Mouse (Mus musculus): ENCODE data around the gene Zdhhc5. TPM values are rescaled to one million over a fixed set of nuclear protein-coding genes. Genes with fewer than 3 reads are reported as not detected.

The Zdhhc5 gene
- total RNA-seq (2021): 10 to 100 TPM; 72.0 to 78.9 TPM
- long read RNA-seq, experiment 1, full-length matches to known transcripts: 52 of 69 reads
- long read RNA-seq, experiment 1, partial matches to known transcripts: 12 of 69 reads
- long read RNA-seq, experiment 1, other reads (novel, unspliced or antisense): 5 of 69 reads
- long read RNA-seq, experiment 2, full-length matches to known transcripts: 39 of 59 reads
- long read RNA-seq, experiment 2, partial matches to known transcripts: 19 of 59 reads
- long read RNA-seq, experiment 2, other reads (novel, unspliced or antisense): 1 of 59 reads

GRCm38 (mm10) chr2:84714811-84715561, at the start of gene Zdhhc5:
Gene Zdhhc5 (minus strand): TSS chr2:84715180.
- peak; percentile 99 for DNase-seq (ENCODE audit: low spot score)

GRCm38 (mm10) chr2:84762818-84763217, 47.8 kb upstream of the Zdhhc5 start:
- no peak for DNase-seq (ENCODE audit: low spot score)

- DNase-seq (ENCODE audit: low spot score): no peak
Measured at GRCm38 (mm10) chr2:84762295-84762694, 47.3 kb upstream of the Zdhhc5 start.

GRCm38 (mm10) chr2:84761840-84762239, 46.9 kb upstream of the Zdhhc5 start:
- DNase-seq (ENCODE audit: low spot score): no peak

- DNase-seq (ENCODE audit: low spot score): no peak
Measured at GRCm38 (mm10) chr2:84761309-84761708, 46.3 kb upstream of the Zdhhc5 start.

- DNase-seq (ENCODE audit: low spot score): no peak
Measured at GRCm38 (mm10) chr2:84760777-84761176, 45.8 kb upstream of the Zdhhc5 start.

GRCm38 (mm10) chr2:84758542-84759127, 43.7 kb upstream of the Zdhhc5 start:
- DNase-seq (ENCODE audit: low spot score): peak; percentile 55

- no peak for DNase-seq (ENCODE audit: low spot score)
Measured at GRCm38 (mm10) chr2:84757026-84757682, 42.2 kb upstream of the Zdhhc5 start.

GRCm38 (mm10) chr2:84756245-84756644, 41.3 kb upstream of the Zdhhc5 start:
- no peak for DNase-seq (ENCODE audit: low spot score)

GRCm38 (mm10) chr2:84750115-84750514, 35.1 kb upstream of the Zdhhc5 start:
- no peak for DNase-seq (ENCODE audit: low spot score)

- DNase-seq (ENCODE audit: low spot score): no peak
Measured at GRCm38 (mm10) chr2:84744126-84744525, 29.1 kb upstream of the Zdhhc5 start.

GRCm38 (mm10) chr2:84743561-84743960, 28.6 kb upstream of the Zdhhc5 start, which contains the start of gene Gm19426:
Gene Gm19426 (minus strand): TSS chr2:84743655.
- peak; percentile 34 for DNase-seq (ENCODE audit: low spot score)

GRCm38 (mm10) chr2:84742451-84743283, 27.7 kb upstream of the Zdhhc5 start:
- no peak for DNase-seq (ENCODE audit: low spot score)

- DNase-seq (ENCODE audit: low spot score): no peak
Measured at GRCm38 (mm10) chr2:84741841-84742450, 27.0 kb upstream of the Zdhhc5 start.

- DNase-seq (ENCODE audit: low spot score): no peak
Measured at GRCm38 (mm10) chr2:84740608-84741333, 25.8 kb upstream of the Zdhhc5 start.

- DNase-seq (ENCODE audit: low spot score): no peak
Measured at GRCm38 (mm10) chr2:84738271-84738911, 23.4 kb upstream of the Zdhhc5 start.

- no peak for DNase-seq (ENCODE audit: low spot score)
Measured at GRCm38 (mm10) chr2:84737451-84737925, 22.5 kb upstream of the Zdhhc5 start.

- no peak for DNase-seq (ENCODE audit: low spot score)
Measured at GRCm38 (mm10) chr2:84736312-84737161, 21.6 kb upstream of the Zdhhc5 start.

All from gastrocnemius, adult 18-20 months (tissue).